Mouse (Mus musculus) embryonic facial prominence, embryonic 12.5 days (tissue): ENCODE measurements around the gene Colgalt2. TPM values are rescaled to one million over a fixed set of nuclear protein-coding genes. Genes with fewer than 3 reads are reported as not detected.
A peak's percentile ranks its signal among the peaks of the same experiment; 100 is the strongest.

Source experiments
- ATAC-seq: fragments of 200-750 bp; cut with Nextera tagmentation; 2 replicates; pipeline ENCODE4 v1.8.0; 2017; ENCODE audit not compliant: insufficient number of reproducible peaks, insufficient read depth, low FRiP score, low TSS enrichment
- H3K27ac ChIP-seq: fragments of 300-500 bp; sonication (generic); 2 replicates; pipeline ENCODE4 v1.5.1; 2016; ENCODE audit warnings: mild to moderate bottlenecking
- H3K27me3 ChIP-seq: fragments of 300-500 bp; sonication (generic); 2 replicates; pipeline ENCODE4 v1.6.1; 2016; ENCODE audit warnings: mild to moderate bottlenecking, moderate library complexity
- H3K36me3 ChIP-seq: fragments of 300-500 bp; sonication (generic); 2 replicates; pipeline ENCODE4 v1.6.1; 2016; ENCODE audit warnings: mild to moderate bottlenecking
- H3K4me1 ChIP-seq: fragments of 300-500 bp; sonication (generic); 2 replicates; pipeline ENCODE4 v1.6.1; 2016
- H3K4me2 ChIP-seq: fragments of 300-500 bp; sonication (generic); replicated peaks from 2 replicates; pipeline ENCODE4 v1.6.1; 2016; ENCODE audit warnings: mild to moderate bottlenecking, moderate library complexity
- H3K4me3 ChIP-seq: fragments of 300-500 bp; sonication (generic); 2 replicates; pipeline ENCODE4 v1.5.1; 2016; ENCODE audit warnings: mild to moderate bottlenecking
- H3K9ac ChIP-seq: fragments of 300-500 bp; sonication (generic); 2 replicates; pipeline ENCODE4 v1.6.1; 2016; ENCODE audit warnings: mild to moderate bottlenecking, moderate library complexity
- H3K9me3 ChIP-seq: fragments of 300-500 bp; sonication (generic); 2 replicates; pipeline ENCODE4 v1.6.1; 2016; ENCODE audit warnings: mild to moderate bottlenecking, moderate library complexity
- WGBS: fragments of 180-500 bp; shearing (Covaris S2); methylation state at CpG from one replicate; pipeline ENCODE4 v1.1.7; 2016; 5-methylcytosine and 5-hydroxymethylcytosine counted together
- polyA plus RNA-seq: library from polyadenylated mRNA; unstranded; fragments of >200 nt; fragmentation: Nextera tagmentation; extraction: Ambion mirVana; gene quantifications from 2 replicates; pipeline ENCODE4 v1.2.1, GENCODE M21; 2016

Gene Colgalt2
- polyA plus RNA-seq, 1 experiment from 2014 or later, result 3.2 TPM

- ATAC-seq, result no peak
Observed at GRCm38 (mm10) chr1:152398708-152399107, 922 bp upstream of the Colgalt2 start.

GRCm38 (mm10) chr1:152400556-152401540, 1.2 kb downstream of the Colgalt2 start:
- no peaks in the 10 kb centered on the region for H3K36me3 ChIP-seq
- H3K9ac ChIP-seq, result peak overlapping the region; percentile 72
- no peak overlapping the region for H3K27ac ChIP-seq
- peaks cover 11% of the 10 kb centered on the region for H3K4me1 ChIP-seq
- peak overlapping the region; percentile 66 for H3K4me3 ChIP-seq
- peak; percentile 79; the same call in 1 of the 2 replicates for ATAC-seq
- WGBS, result 15% methylated on average over 14 of the region's 14 CpGs
- no peaks in the 10 kb centered on the region for H3K9me3 ChIP-seq
- peak overlapping the region; percentile 95 for H3K4me2 ChIP-seq
- H3K27me3 ChIP-seq, result peaks cover 22% of the 10 kb centered on the region

More at GRCm38 (mm10) chr1:152398708-152399107, 922 bp upstream of the Colgalt2 start:
- no peak overlapping the region for H3K4me3 ChIP-seq
- no peak overlapping the region for H3K9ac ChIP-seq
- 60% methylated on average over 1 of the region's 1 CpGs for WGBS
- H3K4me1 ChIP-seq, result peaks cover 11% of the 10 kb centered on the region
- H3K27ac ChIP-seq, result no peak overlapping the region
- no peaks in the 10 kb centered on the region for H3K9me3 ChIP-seq
- H3K27me3 ChIP-seq, result peaks cover 22% of the 10 kb centered on the region
- H3K36me3 ChIP-seq, result no peaks in the 10 kb centered on the region
- no peak overlapping the region for H3K4me2 ChIP-seq

- WGBS, result 26% methylated on average over 22 of the region's 22 CpGs
- ATAC-seq, result no peak
- H3K36me3 ChIP-seq, result no peaks in the 10 kb centered on the region
- no peaks in the 10 kb centered on the region for H3K27me3 ChIP-seq
- H3K27ac ChIP-seq, result no peak overlapping the region
- H3K4me2 ChIP-seq, result peak overlapping the region; percentile 46
- H3K4me3 ChIP-seq, result peak overlapping the region; percentile 16; the same call in 1 of the 2 replicates
- H3K9ac ChIP-seq, result no peak overlapping the region
- H3K4me1 ChIP-seq, result 0 out of 2 replicates have a peak, but pooled peaks cover 3% of the 10 kb centered on the region
- no peaks in the 10 kb centered on the region for H3K9me3 ChIP-seq
Observed at GRCm38 (mm10) chr1:152407021-152407946, 7.7 kb downstream of the Colgalt2 start.

DNA sequence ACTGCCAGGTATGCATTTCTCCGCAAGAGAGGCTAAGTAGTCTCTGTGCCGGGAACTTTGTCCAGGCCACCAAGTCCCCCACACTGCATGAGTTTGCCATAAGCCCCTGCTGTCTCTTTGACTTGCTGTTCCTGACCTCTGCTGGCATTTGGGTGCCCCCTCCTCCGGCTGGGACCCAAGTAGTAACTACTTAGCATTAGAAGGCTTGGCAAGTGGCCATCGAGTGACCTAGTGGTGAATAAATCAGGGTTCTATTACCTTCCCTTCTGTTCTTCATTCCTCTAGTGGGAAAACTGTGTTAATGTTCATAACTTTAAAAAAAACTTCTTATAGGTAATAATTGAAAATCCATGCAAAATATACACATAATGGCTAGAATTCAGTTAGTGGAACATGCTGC, 9.7 kb downstream of the Colgalt2 start:
- H3K4me2 ChIP-seq, result no peak overlapping the region
- no peaks in the 10 kb centered on the region for H3K36me3 ChIP-seq
- no peak overlapping the region for H3K4me3 ChIP-seq
- H3K9me3 ChIP-seq, result no peaks in the 10 kb centered on the region
- H3K4me1 ChIP-seq, result peaks cover 5% of the 10 kb centered on the region; the same call in 1 of the 2 replicates
- H3K9ac ChIP-seq, result no peak overlapping the region
- ATAC-seq, result no peak
- H3K27ac ChIP-seq, result no peak overlapping the region
- no peaks in the 10 kb centered on the region for H3K27me3 ChIP-seq
- 85% methylated on average over 4 of the region's 4 CpGs for WGBS

- H3K9me3 ChIP-seq, result no peaks in the 10 kb centered on the region
- ATAC-seq, result no peak
- H3K4me2 ChIP-seq, result no peak overlapping the region
- 91% methylated on average over 3 of the region's 3 CpGs for WGBS
- peaks cover 10% of the 10 kb centered on the region; the same call in 1 of the 2 replicates for H3K4me1 ChIP-seq
- H3K27ac ChIP-seq, result no peak overlapping the region
- H3K36me3 ChIP-seq, result no peaks in the 10 kb centered on the region
- no peak overlapping the region for H3K9ac ChIP-seq
- H3K27me3 ChIP-seq, result no peaks in the 10 kb centered on the region
- H3K4me3 ChIP-seq, result no peak overlapping the region
Observed at GRCm38 (mm10) chr1:152410657-152411056, 11.0 kb downstream of the Colgalt2 start.

DNA sequence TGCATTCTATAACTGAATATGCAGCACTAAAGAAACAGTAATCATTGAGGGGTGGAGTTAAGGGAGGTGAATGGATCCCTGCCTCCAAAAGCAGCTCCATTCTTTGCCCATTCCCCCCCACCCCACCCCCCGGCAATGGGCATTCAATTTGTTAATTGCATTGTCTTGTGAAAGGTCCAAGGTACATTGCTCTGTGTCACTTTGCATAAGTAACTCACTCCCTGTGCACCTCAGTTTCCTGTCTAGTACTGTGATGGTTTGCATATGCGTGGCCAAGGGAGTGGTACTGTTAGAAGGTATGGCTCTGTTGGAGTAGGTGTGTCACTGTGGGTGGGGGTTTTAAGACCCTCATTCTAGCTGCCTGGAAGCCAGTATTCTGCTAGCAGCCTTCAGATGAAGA, 13.5 kb downstream of the Colgalt2 start:
- no peak for ATAC-seq
- Histone ChIP-seq H3K27ac (no peak overlapping the region), H3K9me3 (no peaks in the 10 kb centered on the region), H3K27me3 (no peaks in the 10 kb centered on the region), H3K4me3 (no peak overlapping the region), H3K4me2 (no peak overlapping the region), H3K9ac (no peak overlapping the region), H3K36me3 (no peaks in the 10 kb centered on the region), H3K4me1 (peaks cover 14% of the 10 kb centered on the region; the same call in 1 of the 2 replicates)
- WGBS, result 91% methylated on average over 2 of the region's 2 CpGs

DNA sequence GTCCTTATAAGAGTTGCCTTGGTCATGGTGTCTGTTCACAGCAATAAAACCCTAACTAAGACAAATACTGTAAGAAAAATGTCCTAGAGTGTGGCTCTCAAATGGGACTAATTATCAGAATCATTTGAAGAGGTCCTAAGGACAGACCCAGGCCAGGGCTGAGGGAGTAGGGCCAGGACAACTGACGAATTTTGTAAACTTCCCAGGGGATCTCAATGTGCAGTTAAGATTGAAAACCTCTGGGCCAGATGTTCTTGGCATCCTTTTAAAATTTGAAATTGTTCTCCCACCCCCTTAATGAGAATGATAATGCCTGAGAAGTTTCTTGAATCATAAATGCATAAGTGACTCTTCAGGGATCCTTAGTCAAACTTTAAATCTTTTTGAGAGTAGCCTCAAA, 14.3 kb downstream of the Colgalt2 start:
- H3K4me3 ChIP-seq, result no peak overlapping the region
- WGBS, result 62% methylated on average over 1 of the region's 1 CpGs
- no peak overlapping the region for H3K4me2 ChIP-seq
- no peaks in the 10 kb centered on the region for H3K36me3 ChIP-seq
- H3K27me3 ChIP-seq, result no peaks in the 10 kb centered on the region
- no peak overlapping the region for H3K27ac ChIP-seq
- no peaks in the 10 kb centered on the region for H3K9me3 ChIP-seq
- no peak for ATAC-seq
- peaks cover 14% of the 10 kb centered on the region; the same call in 1 of the 2 replicates for H3K4me1 ChIP-seq
- no peak overlapping the region for H3K9ac ChIP-seq

DNA sequence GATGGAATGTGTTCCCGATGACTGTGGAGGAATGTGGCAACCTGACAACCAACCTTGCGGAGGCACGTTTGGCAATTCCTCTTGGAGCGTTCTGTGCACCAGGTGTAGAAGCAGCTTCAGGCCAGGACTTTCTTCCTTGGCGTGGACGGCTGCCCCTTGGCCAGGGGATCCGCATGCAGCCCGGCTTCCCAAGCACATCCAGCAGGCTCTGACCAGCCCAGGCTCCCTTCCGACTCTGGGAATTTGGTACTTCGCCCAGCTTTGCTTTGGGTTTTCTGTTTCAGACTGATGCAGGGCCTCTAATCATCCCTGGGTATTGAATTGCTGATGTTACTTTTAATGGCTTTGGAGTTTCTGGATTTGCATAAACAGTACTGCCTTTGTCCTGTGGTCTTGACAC, 14.8 kb downstream of the Colgalt2 start:
- H3K4me3 ChIP-seq, result no peak overlapping the region
- H3K36me3 ChIP-seq, result no peaks in the 10 kb centered on the region
- H3K9ac ChIP-seq, result no peak overlapping the region
- no peak for ATAC-seq
- H3K27me3 ChIP-seq, result no peaks in the 10 kb centered on the region
- no peak overlapping the region for H3K4me2 ChIP-seq
- 67% methylated on average over 10 of the region's 10 CpGs for WGBS
- no peaks in the 10 kb centered on the region for H3K9me3 ChIP-seq
- H3K4me1 ChIP-seq, result peaks cover 14% of the 10 kb centered on the region; the same call in 1 of the 2 replicates
- H3K27ac ChIP-seq, result no peak overlapping the region

DNA sequence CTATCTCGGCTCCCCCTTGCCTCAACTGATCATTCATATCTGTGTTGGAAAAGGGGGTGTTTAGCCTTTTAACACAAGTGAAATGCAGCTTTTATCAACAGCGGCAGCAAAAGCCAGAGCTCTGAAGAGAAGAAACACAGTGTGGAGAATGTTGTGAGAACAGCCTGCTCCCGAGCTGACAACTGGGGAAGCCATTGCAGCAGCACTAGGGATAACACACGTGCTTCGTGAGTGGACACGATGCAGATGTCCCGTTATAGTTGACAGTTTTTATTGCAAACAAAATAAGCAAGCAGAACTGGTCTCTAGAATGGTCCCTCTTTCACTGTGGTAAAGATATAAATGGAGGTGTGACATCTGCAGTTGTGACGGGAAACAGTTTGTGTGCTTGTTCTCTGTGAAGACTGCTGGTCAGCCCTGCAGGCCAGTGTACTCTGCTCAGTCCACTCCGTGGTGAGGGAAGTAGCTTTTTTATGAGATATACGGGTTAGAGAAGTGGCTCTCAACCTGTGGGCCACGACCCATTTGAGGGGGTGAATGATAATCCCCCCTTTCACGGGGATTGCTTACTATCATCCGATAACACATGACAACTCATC, 16.8 kb downstream of the Colgalt2 start:
- no peaks in the 10 kb centered on the region for H3K27me3 ChIP-seq
- no peak overlapping the region for H3K4me3 ChIP-seq
- no peak for ATAC-seq
- 81% methylated on average over 13 of the region's 13 CpGs for WGBS
- no peak overlapping the region for H3K4me2 ChIP-seq
- H3K9me3 ChIP-seq, result no peaks in the 10 kb centered on the region
- no peak overlapping the region for H3K27ac ChIP-seq
- H3K36me3 ChIP-seq, result no peaks in the 10 kb centered on the region
- H3K9ac ChIP-seq, result no peak overlapping the region
- peaks cover 14% of the 10 kb centered on the region; the same call in 1 of the 2 replicates for H3K4me1 ChIP-seq

GRCm38 (mm10) chr1:152417602-152418001, 18.0 kb downstream of the Colgalt2 start:
- H3K27me3 ChIP-seq, result no peaks in the 10 kb centered on the region
- H3K36me3 ChIP-seq, result no peaks in the 10 kb centered on the region
- H3K4me1 ChIP-seq, result peaks cover 14% of the 10 kb centered on the region; the same call in 1 of the 2 replicates
- H3K9me3 ChIP-seq, result no peaks in the 10 kb centered on the region
- H3K4me3 ChIP-seq, result no peak overlapping the region
- H3K27ac ChIP-seq, result no peak overlapping the region
- no peak overlapping the region for H3K4me2 ChIP-seq
- ATAC-seq, result no peak
- WGBS, result 29% methylated on average over 5 of the region's 5 CpGs
- no peak overlapping the region for H3K9ac ChIP-seq

DNA sequence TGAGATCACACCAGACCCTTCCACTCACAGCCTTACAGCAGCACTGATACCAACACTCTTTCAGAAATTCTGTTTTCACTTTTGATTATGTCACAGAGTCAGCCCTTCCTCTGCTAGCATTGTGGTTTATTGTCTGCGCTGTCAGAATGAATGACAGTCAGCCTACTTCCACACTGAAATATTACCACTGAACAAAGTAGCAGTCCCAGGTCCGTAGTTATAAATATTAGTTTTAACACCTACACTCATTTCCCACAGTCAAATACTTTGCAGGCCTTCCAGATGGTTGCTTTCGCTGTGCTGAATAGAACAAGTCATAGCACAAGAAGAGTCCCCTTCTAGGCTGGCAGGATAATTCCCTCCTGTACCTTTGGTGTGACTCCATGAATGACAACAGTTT, 22.7 kb downstream of the Colgalt2 start:
- H3K4me1 ChIP-seq, result 0 out of 2 replicates have a peak, but pooled peaks cover 7% of the 10 kb centered on the region
- ATAC-seq, result no peak
- H3K9ac ChIP-seq, result no peak overlapping the region
- H3K36me3 ChIP-seq, result no peaks in the 10 kb centered on the region
- H3K4me3 ChIP-seq, result no peak overlapping the region
- H3K4me2 ChIP-seq, result no peak overlapping the region
- WGBS, result 76% methylated on average over 3 of the region's 3 CpGs
- H3K9me3 ChIP-seq, result no peaks in the 10 kb centered on the region
- H3K27me3 ChIP-seq, result no peaks in the 10 kb centered on the region
- no peak overlapping the region for H3K27ac ChIP-seq
